Mouse (Mus musculus): ENCODE measurements around the gene Nsd2. TPM values are rescaled to one million over a fixed set of nuclear protein-coding genes. Genes with fewer than 3 reads are reported as not detected.

Nsd2 gene
- polyA plus RNA-seq, 1 experiment from 2014 or later, result 102 TPM

DNA sequence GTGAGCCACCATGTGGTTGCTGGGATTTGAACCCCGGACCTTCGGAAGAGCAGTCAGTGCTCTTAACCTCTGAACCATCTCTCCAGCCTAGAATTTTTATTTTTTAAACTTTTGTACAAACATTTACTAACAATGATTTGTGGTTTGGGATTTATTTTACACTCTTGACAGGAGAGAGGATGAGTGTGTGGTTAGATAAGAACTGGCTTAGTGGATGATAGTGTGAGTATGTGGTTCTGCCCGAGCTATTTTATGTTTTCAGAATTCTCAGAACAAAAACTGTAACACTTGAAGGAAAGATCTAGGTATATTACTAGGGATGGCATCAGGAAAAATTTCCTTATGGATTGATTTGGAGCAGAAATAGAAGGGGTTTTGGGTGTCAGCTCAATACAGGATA lies 9.4 kb downstream of the Nsd2 start:
- H3K4me3 ChIP-seq (replicated peaks; ENCODE audit: low read length), result no peak overlapping the region
- no peaks in the 10 kb centered on the region for H3K27me3 ChIP-seq (ENCODE audit: control insufficient read depth, insufficient read depth, low read length)
- no peak overlapping the region for H3K27ac ChIP-seq
- H3K36me3 ChIP-seq (replicated peaks; ENCODE audit: control insufficient read depth, insufficient read depth), result no peaks in the 10 kb centered on the region; the same call in 1 of the 2 replicates
- WGBS, result 92% methylated on average over 3 of the region's 3 CpGs
- ATAC-seq (ENCODE audit: low FRiP score) (no peak), DNase-seq (ENCODE audit: low spot score) (no peak)
- no peaks in the 10 kb centered on the region for H3K9me3 ChIP-seq (ENCODE audit: control insufficient read depth, low read length)
- no peak overlapping the region for H3K9ac ChIP-seq
- H3K4me2 ChIP-seq (replicated peaks), result no peak overlapping the region
- H3K4me1 ChIP-seq (replicated peaks; ENCODE audit: control insufficient read depth, insufficient read depth, low read length), result peaks cover 14% of the 10 kb centered on the region

DNA sequence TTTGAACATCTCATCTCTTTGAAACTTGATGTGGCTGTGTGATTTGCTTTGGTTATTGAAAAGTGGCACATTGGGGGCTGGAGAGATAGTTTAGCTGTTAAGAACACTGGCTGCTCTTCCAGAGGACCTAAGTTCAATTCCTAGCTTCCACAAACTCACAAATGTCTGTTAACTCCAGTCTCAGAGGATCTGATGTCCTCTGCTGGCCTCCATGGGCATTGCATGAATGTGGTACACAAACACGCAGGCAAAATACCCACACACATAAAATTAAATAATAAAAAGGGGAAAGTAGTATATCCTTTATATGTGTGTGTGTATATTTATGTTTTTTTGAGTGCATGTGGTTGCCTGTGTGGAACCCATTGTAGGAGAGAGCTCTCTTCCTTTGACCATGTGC lies 10.3 kb downstream of the Nsd2 start:
- peaks cover 9% of the 10 kb centered on the region; the same call in 1 of the 2 replicates for H3K4me1 ChIP-seq (replicated peaks; ENCODE audit: control insufficient read depth, insufficient read depth, low read length)
- WGBS, result 70% methylated on average over 1 of the region's 1 CpGs
- H3K27ac ChIP-seq, result no peak overlapping the region
- H3K4me3 ChIP-seq (replicated peaks; ENCODE audit: low read length), result no peak overlapping the region
- no peak overlapping the region for H3K9ac ChIP-seq
- no peaks in the 10 kb centered on the region for H3K9me3 ChIP-seq (ENCODE audit: control insufficient read depth, low read length)
- no peaks in the 10 kb centered on the region for H3K36me3 ChIP-seq (replicated peaks; ENCODE audit: control insufficient read depth, insufficient read depth)
- no peak overlapping the region for H3K4me2 ChIP-seq (replicated peaks)
- H3K27me3 ChIP-seq (ENCODE audit: control insufficient read depth, insufficient read depth, low read length), result no peaks in the 10 kb centered on the region
- no peak for ATAC-seq (ENCODE audit: low FRiP score)
- no peak for DNase-seq (ENCODE audit: low spot score)

DNA sequence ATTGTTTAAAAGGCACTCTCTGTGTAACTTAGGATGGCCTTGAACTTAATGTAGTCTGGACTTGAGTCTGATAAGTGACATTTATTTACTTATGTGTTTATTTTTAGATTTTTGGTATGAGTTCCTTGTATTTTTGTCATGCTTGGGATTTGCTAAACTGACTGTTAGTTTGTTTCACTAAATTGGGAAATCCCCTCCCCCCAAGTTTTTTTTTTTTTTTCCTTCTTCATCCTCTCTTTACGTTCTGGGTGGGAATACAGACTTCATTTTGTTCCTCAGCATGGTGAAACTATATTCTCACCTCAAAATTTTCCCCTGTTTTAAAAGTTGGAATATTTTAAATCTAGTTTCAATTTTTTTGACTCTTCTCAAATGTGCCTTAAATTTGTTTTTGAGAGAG lies 20.8 kb downstream of the Nsd2 start:
- no peak overlapping the region for H3K9ac ChIP-seq
- 83% methylated on average over 1 of the region's 1 CpGs for WGBS
- ATAC-seq (ENCODE audit: low FRiP score), result no peak
- H3K36me3 ChIP-seq (replicated peaks; ENCODE audit: control insufficient read depth, insufficient read depth), result peaks cover 35% of the 10 kb centered on the region
- H3K4me1 ChIP-seq (replicated peaks; ENCODE audit: control insufficient read depth, insufficient read depth, low read length), result no peaks in the 10 kb centered on the region
- no peaks in the 10 kb centered on the region for H3K27me3 ChIP-seq (ENCODE audit: control insufficient read depth, insufficient read depth, low read length)
- no peak overlapping the region for H3K4me2 ChIP-seq (replicated peaks)
- DNase-seq (ENCODE audit: low spot score), result no peak
- no peak overlapping the region for H3K4me3 ChIP-seq (replicated peaks; ENCODE audit: low read length)
- H3K27ac ChIP-seq, result no peak overlapping the region
- H3K9me3 ChIP-seq (ENCODE audit: control insufficient read depth, low read length), result no peaks in the 10 kb centered on the region

GRCm38 (mm10) chr5:33842549-33842948 lies 22.0 kb downstream of the Nsd2 start:
- Histone ChIP-seq H3K4me1 (replicated peaks; ENCODE audit: control insufficient read depth, insufficient read depth, low read length) (no peaks in the 10 kb centered on the region), H3K9ac (no peak overlapping the region), H3K27ac (no peak overlapping the region), H3K36me3 (replicated peaks; ENCODE audit: control insufficient read depth, insufficient read depth) (peaks cover 37% of the 10 kb centered on the region), H3K9me3 (ENCODE audit: control insufficient read depth, low read length) (no peaks in the 10 kb centered on the region), H3K4me3 (replicated peaks; ENCODE audit: low read length) (no peak overlapping the region), H3K27me3 (ENCODE audit: control insufficient read depth, insufficient read depth, low read length) (no peaks in the 10 kb centered on the region), H3K4me2 (replicated peaks) (no peak overlapping the region)
- ATAC-seq (ENCODE audit: low FRiP score) (no peak), DNase-seq (ENCODE audit: low spot score) (no peak)
- 92% methylated on average over 4 of the region's 4 CpGs for WGBS

GRCm38 (mm10) chr5:33851466-33851865 lies 30.9 kb downstream of the Nsd2 start:
- peaks cover 42% of the 10 kb centered on the region for H3K36me3 ChIP-seq (replicated peaks; ENCODE audit: control insufficient read depth, insufficient read depth)
- no peaks in the 10 kb centered on the region for H3K4me1 ChIP-seq (replicated peaks; ENCODE audit: control insufficient read depth, insufficient read depth, low read length)
- H3K27me3 ChIP-seq (ENCODE audit: control insufficient read depth, insufficient read depth, low read length), result no peaks in the 10 kb centered on the region
- ATAC-seq (ENCODE audit: low FRiP score) (no peak), DNase-seq (ENCODE audit: low spot score) (no peak)
- 86% methylated on average over 4 of the region's 4 CpGs for WGBS
- no peak overlapping the region for H3K9ac ChIP-seq
- H3K27ac ChIP-seq, result no peak overlapping the region
- H3K9me3 ChIP-seq (ENCODE audit: control insufficient read depth, low read length), result no peaks in the 10 kb centered on the region
- no peak overlapping the region for H3K4me3 ChIP-seq (replicated peaks; ENCODE audit: low read length)
- no peak overlapping the region for H3K4me2 ChIP-seq (replicated peaks)

- no peak overlapping the region for H3K4me3 ChIP-seq (replicated peaks; ENCODE audit: low read length)
- H3K9ac ChIP-seq, result no peak overlapping the region
- DNase-seq (ENCODE audit: low spot score) (no peak), ATAC-seq (ENCODE audit: low FRiP score) (no peak)
- peaks cover 56% of the 10 kb centered on the region for H3K36me3 ChIP-seq (replicated peaks; ENCODE audit: control insufficient read depth, insufficient read depth)
- no peaks in the 10 kb centered on the region for H3K9me3 ChIP-seq (ENCODE audit: control insufficient read depth, low read length)
- no peak overlapping the region for H3K27ac ChIP-seq
- no peaks in the 10 kb centered on the region for H3K4me1 ChIP-seq (replicated peaks; ENCODE audit: control insufficient read depth, insufficient read depth, low read length)
- no peak overlapping the region for H3K4me2 ChIP-seq (replicated peaks)
- no peaks in the 10 kb centered on the region for H3K27me3 ChIP-seq (ENCODE audit: control insufficient read depth, insufficient read depth, low read length)
- WGBS, result 94% methylated on average over 1 of the region's 1 CpGs
Observed at GRCm38 (mm10) chr5:33853086-33853485, 32.6 kb downstream of the Nsd2 start.

DNA sequence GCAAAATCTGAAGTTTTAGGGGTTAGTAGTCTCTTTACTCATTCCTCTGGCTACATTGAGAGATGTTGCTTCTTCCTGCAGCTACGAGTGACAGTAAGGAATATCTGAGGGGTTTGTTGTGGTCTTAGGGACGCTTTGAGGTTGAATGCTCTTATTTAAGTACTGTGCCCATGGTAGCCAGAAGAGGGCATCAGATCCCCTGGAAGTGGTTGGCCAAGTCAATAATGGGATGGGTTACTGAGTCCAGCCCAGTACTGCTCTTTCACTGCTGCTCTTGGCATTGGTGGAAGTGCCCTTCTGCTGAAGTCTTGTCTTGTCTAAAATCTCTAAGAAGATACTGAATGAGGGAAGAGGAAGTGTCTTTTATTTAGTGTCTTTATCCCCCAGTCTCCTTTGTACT lies 33.5 kb downstream of the Nsd2 start:
- H3K27me3 ChIP-seq (ENCODE audit: control insufficient read depth, insufficient read depth, low read length), result no peaks in the 10 kb centered on the region
- no peak overlapping the region for H3K4me3 ChIP-seq (replicated peaks; ENCODE audit: low read length)
- no peaks in the 10 kb centered on the region for H3K9me3 ChIP-seq (ENCODE audit: control insufficient read depth, low read length)
- H3K4me2 ChIP-seq (replicated peaks), result no peak overlapping the region
- H3K4me1 ChIP-seq (replicated peaks; ENCODE audit: control insufficient read depth, insufficient read depth, low read length), result no peaks in the 10 kb centered on the region
- peaks cover 62% of the 10 kb centered on the region for H3K36me3 ChIP-seq (replicated peaks; ENCODE audit: control insufficient read depth, insufficient read depth)
- ATAC-seq (ENCODE audit: low FRiP score), result no peak
- H3K27ac ChIP-seq, result no peak overlapping the region
- WGBS, result 81% methylated on average over 2 of the region's 2 CpGs
- DNase-seq (ENCODE audit: low spot score), result no peak
- no peak overlapping the region for H3K9ac ChIP-seq

- Histone ChIP-seq H3K4me3 (replicated peaks; ENCODE audit: low read length) (no peak overlapping the region), H3K36me3 (replicated peaks; ENCODE audit: control insufficient read depth, insufficient read depth) (peaks cover 83% of the 10 kb centered on the region), H3K27me3 (ENCODE audit: control insufficient read depth, insufficient read depth, low read length) (no peaks in the 10 kb centered on the region), H3K4me1 (replicated peaks; ENCODE audit: control insufficient read depth, insufficient read depth, low read length) (no peaks in the 10 kb centered on the region), H3K9me3 (ENCODE audit: control insufficient read depth, low read length) (no peaks in the 10 kb centered on the region), H3K4me2 (replicated peaks) (no peak overlapping the region), H3K27ac (no peak overlapping the region), H3K9ac (no peak overlapping the region)
- ATAC-seq (ENCODE audit: low FRiP score), result no peak
- DNase-seq (ENCODE audit: low spot score), result no peak
Observed at GRCm38 (mm10) chr5:33857693-33858092, 37.2 kb downstream of the Nsd2 start.

- no peak for DNase-seq (ENCODE audit: low spot score)
- Histone ChIP-seq H3K4me2 (replicated peaks) (no peak overlapping the region), H3K4me3 (replicated peaks; ENCODE audit: low read length) (no peak overlapping the region), H3K27ac (no peak overlapping the region), H3K27me3 (ENCODE audit: control insufficient read depth, insufficient read depth, low read length) (no peaks in the 10 kb centered on the region), H3K4me1 (replicated peaks; ENCODE audit: control insufficient read depth, insufficient read depth, low read length) (no peaks in the 10 kb centered on the region), H3K9me3 (ENCODE audit: control insufficient read depth, low read length) (no peaks in the 10 kb centered on the region), H3K9ac (no peak overlapping the region), H3K36me3 (replicated peaks; ENCODE audit: control insufficient read depth, insufficient read depth) (peaks cover 82% of the 10 kb centered on the region)
- no peak for ATAC-seq (ENCODE audit: low FRiP score)
- WGBS, result 97% methylated on average over 1 of the region's 1 CpGs
Observed at GRCm38 (mm10) chr5:33875472-33875871, 54.9 kb downstream of the Nsd2 start.

DNA sequence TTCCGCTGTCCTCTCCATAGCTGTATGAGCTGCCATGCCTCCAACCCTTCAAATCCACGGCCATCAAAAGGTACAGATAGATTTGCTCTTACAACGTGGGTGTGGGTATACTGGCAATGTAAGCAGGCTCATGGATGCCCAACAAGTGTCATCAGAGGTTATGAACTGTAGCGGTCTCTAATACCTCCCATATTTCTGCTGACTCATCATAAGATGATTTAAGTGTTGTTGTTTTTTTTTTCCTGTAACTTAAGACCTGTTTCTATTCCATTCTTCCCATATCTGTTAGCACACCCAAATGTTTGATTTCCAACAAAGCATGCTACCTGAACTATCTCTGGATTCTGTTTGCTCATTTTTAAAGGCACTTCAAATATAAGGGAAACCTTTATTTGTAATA lies 60.6 kb downstream of the Nsd2 start:
- H3K27me3 ChIP-seq (ENCODE audit: control insufficient read depth, insufficient read depth, low read length), result no peaks in the 10 kb centered on the region
- H3K9me3 ChIP-seq (ENCODE audit: control insufficient read depth, low read length), result no peaks in the 10 kb centered on the region
- no peaks in the 10 kb centered on the region for H3K4me1 ChIP-seq (replicated peaks; ENCODE audit: control insufficient read depth, insufficient read depth, low read length)
- no peak overlapping the region for H3K27ac ChIP-seq
- H3K9ac ChIP-seq, result no peak overlapping the region
- ATAC-seq (ENCODE audit: low FRiP score) (no peak), DNase-seq (ENCODE audit: low spot score) (no peak)
- H3K4me3 ChIP-seq (replicated peaks; ENCODE audit: low read length), result no peak overlapping the region
- 95% methylated on average over 4 of the region's 4 CpGs for WGBS
- peaks cover 94% of the 10 kb centered on the region for H3K36me3 ChIP-seq (replicated peaks; ENCODE audit: control insufficient read depth, insufficient read depth)
- no peak overlapping the region for H3K4me2 ChIP-seq (replicated peaks)

Data from hindbrain, embryonic 14.5 days (tissue).